Mouse (Mus musculus) right cerebral cortex, adult 18-20 months (tissue): ENCODE measurements at regions not wholly inside any gene's neighbourhood (a gene's known extent, or its start where the extent isn't known, plus 50 kb on each side); places are given as distances from the start of the nearest gene placed in this dataset.

Experiments
- DNase-seq: peaks from one replicate; pipeline ENCODE4 v3.0.0; 2022; ENCODE audit warnings: mixed read lengths

GRCm38 (mm10) chr13:101427426-101428221, 340.4 kb downstream of the Pik3r1 start:
- DNase-seq: no peak

GRCm38 (mm10) chr13:101426461-101426860, 341.6 kb downstream of the Pik3r1 start:
- no peak for DNase-seq

DNA sequence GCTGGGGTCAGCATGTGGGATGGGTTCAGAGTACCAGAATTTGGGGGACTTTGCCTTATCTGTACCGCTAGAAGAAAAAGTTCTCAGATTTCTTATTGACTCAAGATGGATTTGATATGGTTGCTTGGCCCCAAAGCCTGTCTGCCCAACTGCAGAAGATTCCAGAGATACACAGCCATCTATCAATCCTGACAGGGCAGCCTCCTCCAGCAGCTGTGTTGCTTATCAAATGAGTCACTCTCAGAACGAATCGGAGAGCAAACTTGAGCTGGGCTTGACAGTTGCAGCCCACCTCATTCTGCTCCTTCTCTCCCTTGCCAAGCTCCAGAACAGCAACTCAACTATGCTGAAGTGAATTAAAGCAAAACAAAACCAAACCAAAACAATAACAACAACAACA, 345.9 kb downstream of the Pik3r1 start:
- DNase-seq: no peak

DNA sequence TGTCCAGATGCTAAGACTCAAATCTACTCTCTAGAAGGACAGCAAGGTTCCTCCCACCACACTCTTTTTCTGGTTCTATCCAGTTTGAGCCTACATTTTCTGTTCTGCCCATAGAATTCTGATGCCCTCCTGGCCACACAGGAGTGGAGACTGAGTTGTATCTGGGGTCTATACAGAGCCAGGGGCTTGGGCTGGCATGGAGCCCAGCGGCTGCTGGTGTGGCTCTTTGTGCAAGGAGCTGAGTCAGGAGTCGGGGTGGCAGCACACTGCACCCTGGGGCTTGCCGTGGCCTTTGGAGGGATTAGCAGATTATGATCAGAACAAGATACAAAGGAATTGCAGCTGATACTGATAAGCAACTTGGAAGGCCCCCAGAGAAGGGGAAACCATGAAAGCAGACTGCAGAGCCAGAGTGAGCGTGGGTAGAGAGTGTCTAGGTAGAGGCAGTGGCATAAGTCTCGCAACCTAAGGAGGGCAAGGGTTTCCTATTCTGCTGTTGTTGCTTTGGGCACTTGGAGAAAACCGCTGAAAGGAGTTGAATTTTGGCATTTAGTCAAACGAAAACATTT, 348.5 kb downstream of the Pik3r1 start:
- DNase-seq: no peak

- DNase-seq: no peak
Measured at GRCm38 (mm10) chr13:101418272-101418671, 349.7 kb downstream of the Pik3r1 start.

DNA sequence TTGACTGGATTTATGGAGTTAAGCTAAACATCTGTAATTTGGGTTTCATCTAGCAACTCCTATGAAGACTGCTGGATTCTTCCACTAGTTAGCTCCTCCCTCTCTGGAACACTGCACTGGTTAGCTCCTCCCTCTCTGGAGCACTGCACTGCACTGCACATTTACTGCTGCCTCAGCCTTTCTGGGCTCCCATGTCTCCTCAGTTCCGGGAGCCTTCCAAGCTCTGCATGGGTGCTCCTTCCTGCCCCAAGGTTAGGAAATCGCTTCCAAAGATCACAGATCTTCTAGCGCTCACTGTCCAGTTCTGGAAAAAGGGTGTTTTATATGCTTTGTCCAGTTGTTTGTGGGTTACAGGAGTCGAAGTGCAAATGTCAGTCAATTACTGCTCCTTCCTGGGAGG, 359.1 kb downstream of the Pik3r1 start:
- DNase-seq: no peak

DNA sequence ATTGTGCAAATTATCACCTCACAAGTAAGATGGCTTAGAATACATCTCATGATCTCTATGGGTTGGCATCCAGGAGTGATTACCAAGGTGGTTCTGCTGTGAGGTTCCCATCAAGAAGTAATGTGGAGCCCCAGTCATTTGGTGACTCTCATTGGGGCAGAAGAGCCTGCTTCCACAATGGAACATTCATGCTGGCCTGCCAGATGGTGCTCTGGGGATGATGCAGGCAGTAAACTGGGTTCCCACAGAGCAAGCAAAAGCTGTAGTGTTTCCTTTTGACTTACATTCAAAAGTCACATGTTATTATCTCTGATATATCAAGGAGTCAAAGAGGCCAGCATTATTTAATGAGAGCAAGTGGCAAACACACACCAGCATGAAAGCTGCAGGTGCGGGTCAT, 360.4 kb downstream of the Pik3r1 start:
- no peak for DNase-seq

GRCm38 (mm10) chr13:101373581-101374189, 394.3 kb downstream of the Pik3r1 start:
- peak; percentile 20 for DNase-seq

DNA sequence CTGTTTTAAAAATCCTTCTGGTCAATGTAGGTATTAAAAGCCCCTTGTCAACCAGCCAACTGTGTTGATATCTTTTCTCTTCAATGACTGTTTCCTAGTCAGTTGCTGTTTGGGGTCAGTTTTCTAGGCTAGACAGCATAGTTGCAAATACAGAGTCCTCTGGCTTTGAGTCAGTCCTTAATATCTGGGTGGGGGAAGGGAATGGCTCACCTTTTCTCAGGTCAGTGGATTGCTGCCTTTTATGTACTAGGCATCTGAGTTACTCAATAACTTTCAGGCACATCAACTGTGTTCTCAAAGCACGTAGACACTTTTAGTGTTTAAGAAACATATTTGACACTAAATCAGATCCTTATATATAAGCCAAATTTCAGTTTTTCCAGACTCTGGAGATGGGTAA, 396.1 kb downstream of the Pik3r1 start:
- DNase-seq: no peak

- DNase-seq: no peak
Measured at GRCm38 (mm10) chr13:101368170-101368569, 399.8 kb downstream of the Pik3r1 start.

DNA sequence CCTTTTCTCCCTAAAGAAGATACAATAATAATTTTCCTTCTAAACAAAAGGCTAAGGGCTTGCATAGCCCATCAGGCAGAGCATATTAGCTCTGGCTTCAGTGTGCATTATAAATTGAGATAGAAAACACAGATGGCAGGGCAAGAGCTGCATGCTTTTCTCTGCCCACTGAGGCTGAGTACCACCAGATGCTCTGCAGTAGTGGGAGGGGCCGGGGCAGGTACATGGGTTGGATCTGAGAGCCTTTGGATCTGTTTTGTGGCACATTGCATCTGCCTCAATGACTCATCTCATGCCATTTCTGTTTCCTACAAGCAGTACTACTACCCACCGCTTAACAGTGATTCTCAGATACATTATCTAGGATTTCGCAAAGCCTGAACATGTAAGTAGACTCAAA, 412.7 kb downstream of the Pik3r1 start:
- peak; percentile 5 for DNase-seq

- no peak for DNase-seq
Measured at GRCm38 (mm10) chr13:101351123-101351522, 416.9 kb downstream of the Pik3r1 start.

DNA sequence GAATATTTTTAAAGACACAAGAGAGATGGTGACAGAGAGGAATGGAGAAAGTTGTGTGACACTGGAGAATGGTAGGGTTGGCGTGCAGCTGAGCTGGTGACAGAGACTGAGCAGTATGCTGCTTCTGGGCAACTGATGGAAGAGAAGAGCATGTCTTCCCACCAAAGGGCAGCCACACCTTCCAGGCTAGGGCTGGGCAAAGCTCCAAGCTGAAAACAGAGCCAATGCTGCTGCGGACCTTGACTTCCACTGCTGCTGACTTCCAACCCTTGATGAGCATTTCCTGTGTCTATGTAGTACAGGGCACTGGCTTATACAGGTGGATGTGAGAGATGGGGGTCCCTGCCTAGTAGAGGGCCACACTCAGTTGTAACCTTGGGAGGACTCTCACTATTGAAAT, 418.7 kb downstream of the Pik3r1 start:
- DNase-seq: no peak

DNA sequence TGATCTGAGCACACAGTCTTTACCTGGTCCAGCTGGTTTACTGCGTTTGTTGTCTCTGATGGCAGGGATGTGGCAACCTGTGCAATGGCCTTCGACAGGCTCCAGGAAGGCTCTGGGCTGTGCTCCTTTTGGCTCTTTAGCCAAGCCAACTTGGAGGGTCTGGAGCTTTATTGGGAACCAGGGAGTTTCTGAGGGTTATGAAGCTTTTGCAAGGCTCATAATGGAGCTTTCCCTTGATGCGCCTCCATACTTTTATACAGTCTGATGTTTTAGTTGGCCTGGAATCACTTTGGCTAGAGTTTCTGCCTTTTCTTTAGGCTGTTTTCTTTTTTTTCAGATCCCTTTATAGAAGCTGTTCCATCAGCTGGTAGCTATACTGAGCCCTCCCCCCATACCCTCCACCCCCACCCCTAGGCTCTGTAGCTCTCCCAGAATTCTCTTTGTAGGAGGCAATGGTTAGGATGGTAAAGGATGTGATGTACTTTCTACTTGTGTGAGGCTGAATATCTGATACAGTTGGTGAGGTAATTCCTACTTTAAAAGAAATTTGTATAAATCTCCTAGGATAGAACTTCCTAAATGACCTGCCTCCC, 429.6 kb downstream of the Pik3r1 start:
- DNase-seq: no peak

DNA sequence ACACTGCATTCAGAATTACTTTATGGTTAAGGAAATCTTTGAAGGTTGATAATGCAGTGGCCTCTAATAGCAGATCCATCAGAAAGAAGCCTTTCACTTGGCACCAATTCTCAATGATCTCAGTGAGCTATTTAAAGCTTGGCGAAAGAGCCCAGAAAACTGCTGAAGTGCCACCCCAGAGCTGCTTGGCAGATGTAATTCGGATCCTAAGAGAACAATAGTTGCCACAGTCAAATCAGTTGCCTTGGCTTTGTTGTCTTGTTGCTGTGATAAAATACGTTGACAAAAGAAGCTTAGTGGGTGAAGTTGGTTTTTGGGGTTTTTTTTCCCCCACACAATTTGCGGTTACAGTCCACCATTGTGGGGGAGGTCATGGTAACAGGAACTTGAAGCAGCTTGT, 449.4 kb downstream of the Pik3r1 start:
- no peak for DNase-seq

DNA sequence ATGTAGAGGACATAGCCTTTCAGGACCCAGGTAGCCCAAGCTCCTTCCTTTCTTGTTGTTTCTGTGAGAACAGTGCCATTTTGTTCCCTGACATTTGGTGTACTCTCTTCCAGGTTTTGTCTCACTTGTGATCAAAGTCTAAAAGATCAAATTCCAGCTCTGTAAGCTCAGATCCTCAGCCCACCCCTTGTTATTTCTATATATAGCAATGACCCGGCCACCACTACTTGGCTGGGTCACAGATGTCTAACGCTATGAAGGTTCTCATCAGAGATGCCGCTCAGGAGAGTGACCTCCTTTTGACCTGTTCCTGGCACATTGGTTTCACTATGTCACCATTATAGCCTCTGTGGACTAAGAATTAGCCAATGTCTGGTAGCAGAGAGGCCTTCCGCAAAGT, 451.7 kb downstream of the Pik3r1 start:
- DNase-seq: no peak

DNA sequence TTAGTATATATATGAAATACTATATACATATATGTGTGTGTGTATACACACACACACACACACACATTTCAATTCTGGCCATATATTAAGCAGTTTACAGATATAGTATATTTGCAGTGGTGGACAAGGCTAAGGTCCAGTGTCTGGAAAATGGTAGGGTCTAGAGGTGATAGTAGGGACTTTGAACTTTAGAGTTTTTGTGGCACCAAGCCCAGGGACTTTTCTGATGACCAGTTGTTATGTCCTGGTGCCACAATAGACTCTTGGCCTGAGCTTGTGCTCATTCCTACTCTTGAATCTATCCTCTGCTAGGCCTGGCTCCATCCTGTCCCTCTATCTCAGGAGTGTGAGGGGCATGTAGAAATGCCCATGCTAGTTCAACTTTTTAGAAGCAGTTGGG, 454.0 kb downstream of the Pik3r1 start:
- DNase-seq: no peak

DNA sequence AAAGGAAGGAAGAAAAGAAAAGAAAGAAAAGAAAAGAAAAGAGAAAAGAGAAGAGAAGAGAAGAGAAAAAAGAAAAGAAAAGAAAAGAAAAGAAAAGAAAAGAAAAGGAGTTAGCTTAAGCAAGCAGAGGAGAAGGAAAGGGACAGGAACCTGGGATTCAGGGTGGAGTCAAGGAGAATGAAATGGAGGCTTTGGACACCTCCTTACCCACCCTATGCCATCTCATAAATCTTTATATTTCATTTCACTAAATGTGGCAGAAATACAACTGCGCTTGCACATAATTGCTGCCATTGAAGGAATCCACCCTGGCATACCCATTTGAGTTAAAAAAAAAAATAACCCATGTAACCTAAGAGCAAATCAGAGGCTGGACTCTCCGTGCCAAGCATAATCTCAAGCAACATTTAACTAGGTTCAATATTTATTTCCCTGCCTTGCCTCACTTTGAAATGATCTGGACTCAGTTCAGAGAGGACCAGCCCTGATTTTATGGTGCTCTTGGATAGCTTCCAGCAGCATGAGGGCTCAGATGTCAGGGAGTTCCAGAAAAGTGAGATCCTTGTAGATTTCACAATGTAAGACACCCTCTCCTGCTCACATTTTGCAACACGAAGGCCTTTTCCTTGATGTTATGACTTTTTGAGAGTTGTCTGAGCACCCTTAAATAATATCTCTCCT, 456.2 kb downstream of the Pik3r1 start:
- DNase-seq: no peak

GRCm38 (mm10) chr13:101308724-101309123, 459.3 kb downstream of the Pik3r1 start:
- DNase-seq: no peak

DNA sequence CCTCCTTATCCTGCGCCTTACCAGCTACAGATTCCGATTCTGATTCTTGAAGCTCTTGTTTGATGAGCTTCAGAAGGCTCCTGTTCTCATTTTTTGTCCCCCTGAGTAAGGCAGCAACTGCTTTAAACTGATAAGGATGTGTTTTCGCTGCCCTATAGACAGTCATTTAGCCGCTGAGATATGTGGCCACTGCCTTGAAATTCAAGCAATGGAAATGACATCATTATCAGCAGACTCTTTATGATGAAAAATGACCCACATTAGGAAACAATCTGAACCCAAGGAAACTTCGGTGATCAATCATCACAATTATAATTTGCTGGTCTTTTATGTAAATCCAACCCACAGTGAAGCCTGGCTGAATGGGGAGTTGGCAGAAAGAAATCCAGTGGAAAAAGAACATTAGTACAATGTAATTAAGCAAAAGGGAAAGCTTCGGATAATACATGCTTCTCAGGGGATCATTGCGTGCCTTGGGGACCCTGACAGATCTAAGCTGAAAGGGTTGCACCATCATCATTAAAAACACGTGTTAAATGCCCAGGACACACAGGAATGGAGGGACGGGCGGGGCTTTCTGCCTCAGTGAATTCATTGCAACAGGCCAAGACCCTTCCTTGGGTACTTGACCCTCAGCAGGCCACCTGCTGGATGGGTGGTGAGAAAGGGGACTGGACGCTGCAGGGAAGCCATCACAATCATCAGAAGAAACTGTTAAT, 462.2 kb downstream of the Pik3r1 start:
- DNase-seq: no peak

GRCm38 (mm10) chr13:101305063-101305462, 463.0 kb downstream of the Pik3r1 start:
- no peak for DNase-seq

GRCm38 (mm10) chr13:101301361-101301760, 466.7 kb downstream of the Pik3r1 start:
- no peak for DNase-seq

GRCm38 (mm10) chr13:101289407-101289806, 456.2 kb upstream of the Slc30a5 start:
- no peak for DNase-seq
